Mouse (Mus musculus): Measurements from ENCODE around the gene Bptf. TPM values are rescaled to one million over a fixed set of nuclear protein-coding genes. Genes with fewer than 3 reads are reported as not detected.

Bptf gene
- polyA plus RNA-seq, 1 experiment from 2014 or later, result 45.5 TPM

DNA sequence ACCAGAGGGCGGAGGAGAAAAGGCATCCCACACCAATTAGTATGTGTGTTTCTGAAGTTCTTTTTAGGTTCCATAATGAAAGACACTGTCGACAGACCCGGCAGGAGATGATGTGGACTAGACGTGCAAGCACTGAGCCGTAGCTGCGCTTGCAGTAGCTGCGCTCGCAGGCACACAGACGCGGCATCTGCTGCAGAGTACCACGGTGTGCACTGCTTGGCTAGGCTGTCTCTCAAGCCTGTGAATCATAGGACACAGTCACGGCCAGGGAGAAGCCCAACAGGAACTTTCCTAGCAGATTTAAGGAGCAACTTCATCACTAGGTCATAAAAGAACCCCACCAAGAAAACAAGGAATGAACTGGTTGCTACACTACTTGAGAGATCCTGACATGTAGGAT is 14.1 kb downstream of the Bptf start:
- H3K4me3 ChIP-seq (replicated peaks), result no peak overlapping the region
- peaks cover 10% of the 10 kb centered on the region for H3K36me3 ChIP-seq
- H3K27me3 ChIP-seq, result no peaks in the 10 kb centered on the region
- H3K9me3 ChIP-seq, result no peaks in the 10 kb centered on the region
- no peak for ATAC-seq (ENCODE audit: insufficient number of reproducible peaks, insufficient read depth, low FRiP score, low TSS enrichment, low read depth)
- H3K9ac ChIP-seq (replicated peaks), result no peak overlapping the region
- peaks cover 31% of the 10 kb centered on the region for H3K4me1 ChIP-seq (replicated peaks)
- WGBS, result 83% methylated on average over 12 of the region's 12 CpGs
- no peak overlapping the region for H3K27ac ChIP-seq
- H3K4me2 ChIP-seq, result no peak overlapping the region

DNA sequence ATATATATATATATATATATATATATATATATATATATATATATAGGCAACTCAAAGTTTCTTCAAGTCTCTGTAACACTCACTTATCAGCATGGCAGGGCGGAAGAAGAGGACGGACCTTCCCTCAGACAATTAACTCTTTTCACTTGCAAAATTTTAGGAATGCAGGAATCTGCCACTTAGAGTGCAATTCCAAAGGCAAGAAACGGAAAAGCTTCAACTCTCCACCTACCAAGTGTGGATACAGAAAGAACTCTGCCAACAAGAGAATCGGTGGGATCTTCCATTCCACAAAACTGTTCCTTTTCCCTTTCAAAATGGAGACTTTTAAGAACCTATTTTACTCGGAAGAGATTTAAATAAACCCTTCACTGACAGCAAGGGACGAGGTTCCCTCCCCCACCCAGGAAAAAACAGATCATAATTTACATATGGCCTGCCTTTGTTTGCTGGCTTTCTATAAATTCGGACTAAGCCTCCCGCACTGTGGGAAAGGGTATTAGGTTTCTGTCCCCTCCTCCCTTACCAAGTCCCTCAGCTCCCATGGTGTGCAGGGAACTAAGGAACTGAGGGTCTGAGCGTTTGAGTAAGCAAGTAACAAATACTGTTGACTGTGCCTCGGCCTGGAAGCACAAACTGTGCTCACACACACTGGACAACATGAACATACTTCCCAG is 17.9 kb downstream of the Bptf start:
- H3K9ac ChIP-seq (replicated peaks), result no peak overlapping the region; the same call in 1 of the 2 replicates
- no peaks in the 10 kb centered on the region for H3K27me3 ChIP-seq
- peak overlapping the region; percentile 30 for H3K4me2 ChIP-seq
- H3K4me1 ChIP-seq (replicated peaks), result peaks cover 31% of the 10 kb centered on the region
- H3K36me3 ChIP-seq, result peaks cover 24% of the 10 kb centered on the region
- ATAC-seq (ENCODE audit: insufficient number of reproducible peaks, insufficient read depth, low FRiP score, low TSS enrichment, low read depth), result no peak
- whole genome bisulfite sequencing, result 30% methylated on average over 10 of the region's 10 CpGs
- H3K27ac ChIP-seq, result peak overlapping the region; percentile 78
- H3K4me3 ChIP-seq (replicated peaks), result no peak overlapping the region
- H3K9me3 ChIP-seq, result no peaks in the 10 kb centered on the region

DNA sequence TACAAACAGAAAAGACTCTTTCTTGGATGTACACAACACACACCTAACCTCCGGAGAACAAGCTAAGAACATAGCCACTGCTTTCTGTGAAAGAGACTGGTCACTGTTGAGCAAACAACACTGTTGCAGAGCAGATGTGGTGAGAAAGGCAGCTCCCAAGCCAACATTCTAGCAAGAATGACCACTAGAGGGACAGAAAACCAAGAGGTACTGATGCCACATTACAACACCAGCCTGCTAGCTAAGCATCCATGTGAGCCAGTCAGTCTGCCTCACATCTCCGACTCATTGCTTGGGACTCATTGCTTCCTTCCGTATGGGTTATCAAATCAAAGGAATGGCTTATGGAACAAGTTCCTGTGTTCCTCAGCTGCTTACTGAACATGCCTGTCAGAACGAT is 18.8 kb downstream of the Bptf start:
- WGBS, result 75% methylated on average over 4 of the region's 4 CpGs

DNA sequence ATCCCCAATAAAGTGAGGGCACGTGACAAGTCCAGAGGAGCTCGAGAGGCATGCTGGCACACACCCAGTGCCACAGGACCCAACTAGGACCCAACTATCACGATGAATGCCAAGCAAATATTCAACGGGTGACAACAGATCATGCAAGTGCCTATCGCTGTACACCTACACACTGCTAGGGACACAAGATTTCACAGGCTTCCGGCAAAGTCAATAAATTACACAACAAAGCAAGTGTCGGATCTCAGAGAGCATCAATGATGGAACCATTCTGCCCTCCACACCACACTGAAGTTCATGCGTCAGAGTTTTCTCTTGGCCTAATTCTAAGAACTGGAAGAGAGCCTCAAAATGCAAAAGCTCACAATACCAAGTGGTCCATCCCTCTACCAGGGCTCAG is 22.3 kb downstream of the Bptf start:
- no peaks in the 10 kb centered on the region for H3K9me3 ChIP-seq
- ATAC-seq (ENCODE audit: insufficient number of reproducible peaks, insufficient read depth, low FRiP score, low TSS enrichment, low read depth), result no peak
- H3K4me1 ChIP-seq (replicated peaks), result peaks cover 21% of the 10 kb centered on the region
- 94% methylated on average over 8 of the region's 8 CpGs for WGBS
- no peak overlapping the region for H3K4me3 ChIP-seq (replicated peaks)
- H3K27ac ChIP-seq, result no peak overlapping the region
- no peak overlapping the region for H3K9ac ChIP-seq (replicated peaks)
- H3K4me2 ChIP-seq, result no peak overlapping the region
- peaks cover 36% of the 10 kb centered on the region for H3K36me3 ChIP-seq
- H3K27me3 ChIP-seq, result no peaks in the 10 kb centered on the region

More for the DNA sequence above, 18.8 kb downstream of the Bptf start:
- H3K4me1 ChIP-seq (replicated peaks), result peaks cover 31% of the 10 kb centered on the region
- no peaks in the 10 kb centered on the region for H3K27me3 ChIP-seq
- H3K9ac ChIP-seq (replicated peaks), result no peak overlapping the region
- ATAC-seq (ENCODE audit: insufficient number of reproducible peaks, insufficient read depth, low FRiP score, low TSS enrichment, low read depth), result no peak
- peaks cover 24% of the 10 kb centered on the region for H3K36me3 ChIP-seq
- no peaks in the 10 kb centered on the region for H3K9me3 ChIP-seq
- no peak overlapping the region for H3K27ac ChIP-seq
- H3K4me2 ChIP-seq, result no peak overlapping the region
- H3K4me3 ChIP-seq (replicated peaks), result no peak overlapping the region

DNA sequence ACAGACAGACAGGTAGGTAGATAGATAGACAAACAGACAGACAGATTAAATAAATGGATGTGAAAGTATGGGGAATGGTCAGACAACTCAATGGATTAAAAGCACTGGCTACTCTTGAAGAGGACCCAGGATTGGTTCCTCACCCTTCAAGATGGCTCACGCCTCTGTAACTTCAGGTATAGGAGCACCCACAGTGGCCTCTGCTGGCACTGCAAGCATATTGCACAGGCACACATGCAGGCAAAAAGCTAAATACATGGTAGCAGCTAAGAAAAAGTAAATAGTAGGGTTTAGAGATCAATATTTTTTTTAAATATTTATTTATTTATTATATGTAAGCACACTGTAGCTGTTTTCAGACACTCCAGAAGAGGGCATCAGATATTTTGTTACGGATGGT is 23.0 kb downstream of the Bptf start:
- Histone ChIP-seq H3K4me2 (no peak overlapping the region), H3K27ac (no peak overlapping the region), H3K4me1 (replicated peaks) (peaks cover 13% of the 10 kb centered on the region), H3K4me3 (replicated peaks) (no peak overlapping the region), H3K27me3 (no peaks in the 10 kb centered on the region), H3K9me3 (no peaks in the 10 kb centered on the region), H3K9ac (replicated peaks) (no peak overlapping the region), H3K36me3 (peaks cover 36% of the 10 kb centered on the region)
- 92% methylated on average over 2 of the region's 2 CpGs for WGBS
- no peak for ATAC-seq (ENCODE audit: insufficient number of reproducible peaks, insufficient read depth, low FRiP score, low TSS enrichment, low read depth)

DNA sequence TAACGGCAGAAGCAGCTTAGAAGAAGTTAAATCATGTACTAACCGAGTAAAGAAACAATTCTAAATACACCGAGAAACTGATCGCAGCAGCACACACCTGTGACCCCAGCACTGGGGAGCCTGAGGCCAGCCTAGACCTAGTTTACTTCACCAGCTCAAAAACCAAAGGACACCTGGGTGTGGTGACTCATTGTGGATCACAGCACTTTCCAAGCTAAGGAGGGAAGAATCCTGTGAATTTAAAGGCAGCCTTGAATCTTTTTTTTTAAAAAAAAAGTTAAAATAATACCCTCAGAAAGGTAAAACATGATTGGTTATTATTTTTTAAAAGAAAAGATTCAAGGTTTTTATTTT is 24.2 kb downstream of the Bptf start:
- Histone ChIP-seq H3K27me3 (no peaks in the 10 kb centered on the region), H3K4me1 (replicated peaks) (peaks cover 18% of the 10 kb centered on the region), H3K27ac (no peak overlapping the region), H3K36me3 (peaks cover 36% of the 10 kb centered on the region), H3K9me3 (no peaks in the 10 kb centered on the region), H3K4me2 (no peak overlapping the region), H3K4me3 (replicated peaks) (no peak overlapping the region), H3K9ac (replicated peaks) (no peak overlapping the region)
- ATAC-seq (ENCODE audit: insufficient number of reproducible peaks, insufficient read depth, low FRiP score, low TSS enrichment, low read depth), result no peak
- 81% methylated on average over 4 of the region's 4 CpGs for WGBS

DNA sequence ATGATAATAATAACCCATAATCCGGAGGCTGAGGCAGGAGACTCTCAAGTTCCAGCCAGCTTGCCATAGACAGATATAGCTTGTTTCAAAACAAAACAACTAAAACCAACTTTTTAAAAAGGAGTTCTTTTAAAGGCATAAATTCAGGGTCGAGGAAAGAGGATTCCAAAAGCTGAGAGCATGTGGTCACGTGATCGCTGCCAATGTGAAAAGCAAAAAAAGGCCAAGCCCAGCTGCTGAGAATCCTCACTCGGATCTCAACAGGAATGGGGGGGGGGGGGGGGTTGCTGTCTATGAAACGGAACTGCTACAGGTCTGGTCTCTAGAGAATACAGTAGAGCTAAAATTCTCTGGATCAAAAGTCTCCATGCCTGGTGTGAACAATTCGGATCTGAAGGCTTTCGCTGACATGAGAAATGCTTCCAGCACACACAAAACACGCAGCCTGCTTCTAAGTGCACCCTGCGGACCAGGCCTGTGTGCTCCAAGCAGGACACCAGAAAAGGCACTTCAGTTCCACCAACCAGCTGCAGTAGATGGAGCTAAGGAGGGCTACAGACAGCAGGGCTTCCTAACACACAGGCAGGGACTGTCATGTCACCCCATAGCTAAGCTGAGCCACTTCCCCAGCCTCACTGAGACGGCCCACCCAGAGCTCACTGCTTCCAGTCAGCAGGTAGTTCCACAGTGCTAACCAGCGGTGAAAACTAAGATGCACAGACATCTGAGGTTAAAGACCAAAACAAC is 24.8 kb downstream of the Bptf start:
- no peak for ATAC-seq (ENCODE audit: insufficient number of reproducible peaks, insufficient read depth, low FRiP score, low TSS enrichment, low read depth)
- H3K9me3 ChIP-seq, result no peaks in the 10 kb centered on the region
- H3K4me1 ChIP-seq (replicated peaks), result peaks cover 24% of the 10 kb centered on the region
- peak overlapping the region; percentile 23; the same call in 1 of the 2 replicates for H3K27ac ChIP-seq
- WGBS, result 79% methylated on average over 12 of the region's 12 CpGs
- H3K9ac ChIP-seq (replicated peaks), result no peak overlapping the region
- H3K27me3 ChIP-seq, result no peaks in the 10 kb centered on the region
- peaks cover 36% of the 10 kb centered on the region for H3K36me3 ChIP-seq
- H3K4me3 ChIP-seq (replicated peaks), result no peak overlapping the region
- no peak overlapping the region for H3K4me2 ChIP-seq

DNA sequence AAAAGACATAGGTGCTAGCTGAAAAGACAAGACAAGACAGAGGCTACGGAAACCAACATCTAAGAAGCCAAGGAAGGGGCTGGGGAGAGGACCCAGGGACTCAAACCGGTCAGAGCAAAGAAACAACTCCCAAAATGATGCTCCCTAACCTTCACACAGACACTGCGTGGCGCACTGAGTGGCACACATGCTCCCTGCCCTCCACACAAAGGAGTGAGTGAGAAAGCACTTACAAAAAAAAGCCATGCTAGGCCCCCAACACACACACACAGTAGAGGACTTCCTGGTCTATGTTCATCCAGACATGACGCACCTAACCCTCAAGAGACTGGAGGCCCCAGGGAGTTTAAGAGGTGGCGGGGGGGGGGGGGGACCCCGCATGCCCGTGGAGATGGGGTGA is 25.5 kb downstream of the Bptf start:
- H3K4me3 ChIP-seq (replicated peaks), result no peak overlapping the region
- peaks cover 39% of the 10 kb centered on the region for H3K36me3 ChIP-seq
- no peak overlapping the region for H3K4me2 ChIP-seq
- peaks cover 31% of the 10 kb centered on the region for H3K4me1 ChIP-seq (replicated peaks)
- H3K9me3 ChIP-seq, result no peaks in the 10 kb centered on the region
- H3K9ac ChIP-seq (replicated peaks), result no peak overlapping the region
- no peak for ATAC-seq (ENCODE audit: insufficient number of reproducible peaks, insufficient read depth, low FRiP score, low TSS enrichment, low read depth)
- 85% methylated on average over 7 of the region's 8 CpGs for WGBS
- H3K27ac ChIP-seq, result no peak overlapping the region
- no peaks in the 10 kb centered on the region for H3K27me3 ChIP-seq

DNA sequence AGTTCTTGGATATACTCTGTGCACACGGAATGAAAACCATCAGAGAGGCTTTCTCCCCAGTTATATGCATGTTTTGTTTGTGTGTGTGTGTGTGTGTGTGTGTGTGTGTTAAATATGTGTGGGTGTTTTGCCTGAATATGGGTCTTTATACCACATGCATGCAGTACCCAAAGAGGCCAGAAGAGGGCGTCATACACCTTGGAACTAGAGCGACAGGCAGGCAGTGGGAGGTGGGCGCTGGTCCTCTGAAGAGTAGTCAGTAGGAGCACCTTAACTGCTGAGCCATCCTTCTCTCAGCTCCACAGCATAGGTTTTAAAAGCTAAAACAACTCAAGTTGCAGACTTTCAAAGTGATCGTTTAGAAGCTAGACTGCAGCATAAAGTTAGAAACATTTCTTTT is 26.7 kb downstream of the Bptf start:
- no peak for ATAC-seq (ENCODE audit: insufficient number of reproducible peaks, insufficient read depth, low FRiP score, low TSS enrichment, low read depth)

DNA sequence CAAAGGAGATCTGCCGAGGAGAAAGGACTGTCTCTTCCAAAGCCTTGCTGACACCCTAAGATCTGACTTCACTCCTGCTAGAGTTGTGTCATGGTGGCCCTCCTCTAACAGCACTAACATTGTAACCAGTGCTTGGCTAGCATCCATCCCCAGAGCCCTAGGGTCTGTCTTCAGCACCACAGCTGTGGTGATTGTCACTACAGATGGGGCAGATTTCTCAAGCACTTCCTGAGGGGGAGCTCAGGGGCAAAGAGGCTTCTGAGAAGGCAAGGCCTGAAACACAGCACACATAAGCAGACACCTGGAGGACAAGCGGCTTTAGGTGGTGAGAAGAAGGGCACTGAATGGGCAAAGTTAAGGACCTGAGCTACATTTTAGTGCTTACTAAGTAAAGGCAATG is 28.2 kb downstream of the Bptf start:
- Histone ChIP-seq H3K27me3 (no peaks in the 10 kb centered on the region), H3K4me3 (replicated peaks) (no peak overlapping the region), H3K9me3 (no peaks in the 10 kb centered on the region), H3K36me3 (peaks cover 36% of the 10 kb centered on the region), H3K9ac (replicated peaks) (no peak overlapping the region), H3K4me1 (replicated peaks) (peaks cover 33% of the 10 kb centered on the region), H3K4me2 (no peak overlapping the region), H3K27ac (no peak overlapping the region)
- 90% methylated on average over 2 of the region's 2 CpGs for WGBS
- no peak for ATAC-seq (ENCODE audit: insufficient number of reproducible peaks, insufficient read depth, low FRiP score, low TSS enrichment, low read depth)

More for the DNA sequence above, 26.7 kb downstream of the Bptf start:
- H3K9ac ChIP-seq (replicated peaks), result no peak overlapping the region
- no peak overlapping the region for H3K27ac ChIP-seq
- 56% methylated on average over 5 of the region's 5 CpGs for WGBS
- H3K4me1 ChIP-seq (replicated peaks), result peaks cover 33% of the 10 kb centered on the region
- H3K4me2 ChIP-seq, result no peak overlapping the region
- no peaks in the 10 kb centered on the region for H3K27me3 ChIP-seq
- H3K9me3 ChIP-seq, result no peaks in the 10 kb centered on the region
- peaks cover 34% of the 10 kb centered on the region for H3K36me3 ChIP-seq
- no peak overlapping the region for H3K4me3 ChIP-seq (replicated peaks)

DNA sequence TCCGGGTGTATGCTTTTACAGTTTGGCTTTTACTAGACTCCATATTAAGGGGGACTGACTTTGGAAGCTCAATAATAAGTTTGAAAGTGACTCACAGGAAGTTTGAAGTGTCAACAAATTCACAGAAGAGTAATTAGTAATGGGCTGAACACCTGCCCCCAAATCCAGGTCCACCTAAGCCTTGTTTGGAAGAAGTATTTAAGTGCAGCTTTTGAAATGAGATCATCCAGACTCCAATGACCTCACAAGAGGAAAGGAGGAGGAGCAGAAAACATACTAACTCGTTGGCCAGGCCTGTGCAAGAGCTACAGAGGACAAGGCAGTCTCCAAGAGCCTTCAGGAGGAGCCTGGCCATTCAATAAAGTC is 28.7 kb downstream of the Bptf start:
- H3K36me3 ChIP-seq, result peaks cover 41% of the 10 kb centered on the region
- no peak for ATAC-seq (ENCODE audit: insufficient number of reproducible peaks, insufficient read depth, low FRiP score, low TSS enrichment, low read depth)
- H3K4me1 ChIP-seq (replicated peaks), result peaks cover 33% of the 10 kb centered on the region
- H3K27me3 ChIP-seq, result no peaks in the 10 kb centered on the region
- H3K9me3 ChIP-seq, result no peaks in the 10 kb centered on the region
- 58% methylated on average over 2 of the region's 2 CpGs for WGBS
- H3K4me2 ChIP-seq, result no peak overlapping the region
- no peak overlapping the region for H3K4me3 ChIP-seq (replicated peaks)
- H3K9ac ChIP-seq (replicated peaks), result no peak overlapping the region
- no peak overlapping the region for H3K27ac ChIP-seq

All from limb, embryonic 12.5 days (tissue).